Mouse (Mus musculus): ENCODE results near the gene Adcy9. TPM values are rescaled to one million over a fixed set of nuclear protein-coding genes. Genes with fewer than 3 reads are reported as not detected.
"Not testable (repeated sequence)": the region's sequence is repeated elsewhere in the genome, so short reads cannot be mapped to it uniquely, and the experiment has no call there.

Gene Adcy9
- polyA plus RNA-seq, 1 experiment from 2014 or later = 1.5 TPM

GRCm38 (mm10) chr16:4342579-4342978 is 77.7 kb downstream of the Adcy9 start:
- H3K4me1 ChIP-seq (ENCODE audit: control insufficient read depth, insufficient read depth, low read length) = no peaks in the 10 kb centered on the region
- H3K27ac ChIP-seq (ENCODE audit: low read length) = no peak overlapping the region
- H3K9me3 ChIP-seq (replicated peaks; ENCODE audit: control insufficient read depth, low read length) = no peaks in the 10 kb centered on the region
- H3K4me2 ChIP-seq (ENCODE audit: low read depth, low read length) = no peak overlapping the region
- 92% methylated on average over 7 of the region's 7 CpGs for WGBS
- no peak for ATAC-seq (ENCODE audit: insufficient read depth, low FRiP score)
- no peak overlapping the region for H3K9ac ChIP-seq (ENCODE audit: low read length)
- H3K36me3 ChIP-seq (ENCODE audit: control insufficient read depth, insufficient read depth, low read length) = no peaks in the 10 kb centered on the region
- no peaks in the 10 kb centered on the region for H3K27me3 ChIP-seq (ENCODE audit: control insufficient read depth, insufficient read depth, low read length)
- no peak overlapping the region for H3K4me3 ChIP-seq (replicated peaks; ENCODE audit: low read length)

GRCm38 (mm10) chr16:4341316-4342062 is 78.8 kb downstream of the Adcy9 start:
- Histone ChIP-seq H3K4me2 (ENCODE audit: low read depth, low read length) (no peak overlapping the region), H3K36me3 (ENCODE audit: control insufficient read depth, insufficient read depth, low read length) (no peaks in the 10 kb centered on the region), H3K4me3 (replicated peaks; ENCODE audit: low read length) (no peak overlapping the region), H3K27me3 (ENCODE audit: control insufficient read depth, insufficient read depth, low read length) (no peaks in the 10 kb centered on the region), H3K27ac (ENCODE audit: low read length) (no peak overlapping the region), H3K9me3 (replicated peaks; ENCODE audit: control insufficient read depth, low read length) (no peaks in the 10 kb centered on the region), H3K9ac (ENCODE audit: low read length) (no peak overlapping the region), H3K4me1 (ENCODE audit: control insufficient read depth, insufficient read depth, low read length) (no peaks in the 10 kb centered on the region)
- ATAC-seq (ENCODE audit: insufficient read depth, low FRiP score) = no peak
- 66% methylated on average over 14 of the region's 14 CpGs for WGBS

DNA sequence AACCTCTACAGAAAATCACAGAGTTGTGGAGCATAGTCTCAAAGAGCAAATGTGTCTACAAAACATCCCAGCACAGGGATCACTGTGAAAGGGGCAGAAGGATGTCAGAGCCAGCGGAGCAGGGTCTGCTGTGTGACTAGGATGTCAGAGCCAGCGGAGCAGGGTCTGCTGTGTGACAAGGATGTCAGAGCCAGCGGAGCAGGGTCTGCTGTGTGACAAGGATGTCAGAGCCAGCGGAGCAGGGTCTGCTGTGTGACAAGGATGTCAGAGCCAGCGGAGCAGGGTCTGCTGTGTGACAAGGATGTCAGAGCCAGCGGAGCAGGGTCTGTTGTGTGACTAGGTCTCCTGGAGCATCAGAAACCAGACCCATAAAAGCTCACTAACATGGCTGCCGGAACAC is 81.1 kb downstream of the Adcy9 start:
- H3K4me2 ChIP-seq (ENCODE audit: low read depth, low read length); H3K4me1 ChIP-seq (ENCODE audit: control insufficient read depth, insufficient read depth, low read length); H3K9ac ChIP-seq (ENCODE audit: low read length); H3K36me3 ChIP-seq (ENCODE audit: control insufficient read depth, insufficient read depth, low read length); ATAC-seq (ENCODE audit: insufficient read depth, low FRiP score); H3K27ac ChIP-seq (ENCODE audit: low read length); H3K27me3 ChIP-seq (ENCODE audit: control insufficient read depth, insufficient read depth, low read length); H3K9me3 ChIP-seq (replicated peaks; ENCODE audit: control insufficient read depth, low read length); H3K4me3 ChIP-seq (replicated peaks; ENCODE audit: low read length): not testable (repeated sequence)
- WGBS = 87% methylated on average over 6 of the region's 7 CpGs

- H3K9me3 ChIP-seq (replicated peaks; ENCODE audit: control insufficient read depth, low read length) = no peaks in the 10 kb centered on the region
- no peak overlapping the region for H3K4me2 ChIP-seq (ENCODE audit: low read depth, low read length)
- no peaks in the 10 kb centered on the region for H3K4me1 ChIP-seq (ENCODE audit: control insufficient read depth, insufficient read depth, low read length)
- ATAC-seq (ENCODE audit: insufficient read depth, low FRiP score) = no peak
- no peak overlapping the region for H3K4me3 ChIP-seq (replicated peaks; ENCODE audit: low read length)
- 60% methylated on average over 4 of the region's 4 CpGs for WGBS
- no peaks in the 10 kb centered on the region for H3K27me3 ChIP-seq (ENCODE audit: control insufficient read depth, insufficient read depth, low read length)
- H3K9ac ChIP-seq (ENCODE audit: low read length) = no peak overlapping the region
- H3K36me3 ChIP-seq (ENCODE audit: control insufficient read depth, insufficient read depth, low read length) = no peaks in the 10 kb centered on the region
- no peak overlapping the region for H3K27ac ChIP-seq (ENCODE audit: low read length)
Observed at GRCm38 (mm10) chr16:4337269-4337668, 83.0 kb downstream of the Adcy9 start.

DNA sequence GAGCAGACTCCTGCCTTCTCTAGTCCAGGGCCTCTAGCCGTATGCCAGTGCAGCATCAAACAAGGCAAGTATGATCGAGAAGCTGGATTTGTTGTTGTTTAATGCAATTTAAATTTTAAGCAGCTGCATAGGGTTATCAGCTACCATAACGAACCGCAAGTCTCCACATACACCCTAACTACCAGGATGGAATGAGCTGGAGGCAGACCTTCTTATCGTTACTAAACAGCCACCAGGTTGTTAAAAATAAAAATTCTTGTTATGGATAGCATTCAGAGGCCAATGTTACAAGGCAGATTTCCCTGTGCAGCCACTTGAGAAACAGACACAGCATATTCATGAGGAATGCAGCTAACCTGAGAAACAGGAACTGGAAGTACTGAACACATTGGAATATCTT is 86.5 kb downstream of the Adcy9 start:
- no peaks in the 10 kb centered on the region for H3K27me3 ChIP-seq (ENCODE audit: control insufficient read depth, insufficient read depth, low read length)
- H3K4me1 ChIP-seq (ENCODE audit: control insufficient read depth, insufficient read depth, low read length) = no peaks in the 10 kb centered on the region
- WGBS = 87% methylated on average over 5 of the region's 5 CpGs
- H3K27ac ChIP-seq (ENCODE audit: low read length) = no peak overlapping the region
- no peaks in the 10 kb centered on the region for H3K9me3 ChIP-seq (replicated peaks; ENCODE audit: control insufficient read depth, low read length)
- H3K4me2 ChIP-seq (ENCODE audit: low read depth, low read length) = no peak overlapping the region
- no peak for ATAC-seq (ENCODE audit: insufficient read depth, low FRiP score)
- H3K36me3 ChIP-seq (ENCODE audit: control insufficient read depth, insufficient read depth, low read length) = no peaks in the 10 kb centered on the region
- no peak overlapping the region for H3K9ac ChIP-seq (ENCODE audit: low read length)
- no peak overlapping the region for H3K4me3 ChIP-seq (replicated peaks; ENCODE audit: low read length)

- Histone ChIP-seq H3K27me3 (ENCODE audit: control insufficient read depth, insufficient read depth, low read length) (no peaks in the 10 kb centered on the region), H3K4me3 (replicated peaks; ENCODE audit: low read length) (no peak overlapping the region), H3K9me3 (replicated peaks; ENCODE audit: control insufficient read depth, low read length) (no peaks in the 10 kb centered on the region), H3K9ac (ENCODE audit: low read length) (no peak overlapping the region), H3K4me2 (ENCODE audit: low read depth, low read length) (no peak overlapping the region), H3K4me1 (ENCODE audit: control insufficient read depth, insufficient read depth, low read length) (no peaks in the 10 kb centered on the region), H3K36me3 (ENCODE audit: control insufficient read depth, insufficient read depth, low read length) (no peaks in the 10 kb centered on the region), H3K27ac (ENCODE audit: low read length) (no peak overlapping the region)
- ATAC-seq (ENCODE audit: insufficient read depth, low FRiP score) = no peak
- 86% methylated on average over 2 of the region's 2 CpGs for WGBS
Observed at GRCm38 (mm10) chr16:4333371-4333770, 86.9 kb downstream of the Adcy9 start.

DNA sequence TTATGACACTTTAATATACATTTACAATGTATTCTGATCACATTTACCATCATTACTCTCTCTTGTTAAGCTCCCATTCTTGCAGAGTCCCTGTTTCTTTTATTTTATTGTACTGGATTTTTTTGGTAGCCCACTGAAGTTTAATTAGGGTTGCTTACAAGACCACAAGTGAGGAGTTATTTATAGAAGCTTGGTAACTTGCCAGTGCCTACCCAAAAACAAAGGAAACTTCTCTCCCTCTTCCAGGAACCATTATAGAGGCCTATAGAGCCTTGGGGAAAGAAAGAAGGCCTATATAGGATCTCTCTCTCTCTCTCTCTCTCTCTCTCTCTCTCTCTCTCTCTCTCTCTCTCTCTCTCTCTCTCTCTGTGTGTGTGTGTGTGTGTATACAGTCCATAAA is 93.2 kb downstream of the Adcy9 start:
- Histone ChIP-seq H3K9ac (ENCODE audit: low read length) (no peak overlapping the region), H3K36me3 (ENCODE audit: control insufficient read depth, insufficient read depth, low read length) (no peaks in the 10 kb centered on the region), H3K27me3 (ENCODE audit: control insufficient read depth, insufficient read depth, low read length) (no peaks in the 10 kb centered on the region), H3K27ac (ENCODE audit: low read length) (no peak overlapping the region), H3K9me3 (replicated peaks; ENCODE audit: control insufficient read depth, low read length) (no peaks in the 10 kb centered on the region), H3K4me3 (replicated peaks; ENCODE audit: low read length) (no peak overlapping the region), H3K4me2 (ENCODE audit: low read depth, low read length) (no peak overlapping the region), H3K4me1 (ENCODE audit: control insufficient read depth, insufficient read depth, low read length) (no peaks in the 10 kb centered on the region)
- ATAC-seq (ENCODE audit: insufficient read depth, low FRiP score) = no peak

DNA sequence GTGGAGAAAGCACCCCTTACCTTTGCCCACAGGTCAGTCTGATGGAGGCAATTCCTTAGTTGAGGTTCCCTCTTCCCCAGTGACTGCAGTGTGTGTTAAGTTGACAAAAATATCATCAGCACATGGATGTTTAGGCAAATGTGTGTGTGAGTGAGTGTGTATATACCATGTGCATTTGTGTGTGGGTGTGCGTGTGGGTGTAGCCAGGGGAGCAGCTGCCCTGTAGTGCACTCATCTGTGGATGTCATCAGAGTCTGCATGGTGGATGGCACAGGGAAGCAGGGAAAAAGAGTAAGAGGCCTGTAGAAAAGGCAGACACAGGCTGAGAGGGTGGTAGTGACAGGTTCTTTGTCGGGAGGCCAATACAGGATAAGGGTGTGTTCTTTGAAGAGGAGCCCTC is 94.5 kb downstream of the Adcy9 start:
- Histone ChIP-seq H3K27ac (ENCODE audit: low read length) (no peak overlapping the region), H3K36me3 (ENCODE audit: control insufficient read depth, insufficient read depth, low read length) (no peaks in the 10 kb centered on the region), H3K4me3 (replicated peaks; ENCODE audit: low read length) (no peak overlapping the region), H3K4me2 (ENCODE audit: low read depth, low read length) (no peak overlapping the region), H3K27me3 (ENCODE audit: control insufficient read depth, insufficient read depth, low read length) (no peaks in the 10 kb centered on the region), H3K9me3 (replicated peaks; ENCODE audit: control insufficient read depth, low read length) (no peaks in the 10 kb centered on the region), H3K4me1 (ENCODE audit: control insufficient read depth, insufficient read depth, low read length) (no peaks in the 10 kb centered on the region), H3K9ac (ENCODE audit: low read length) (no peak overlapping the region)
- WGBS = 82% methylated on average over 2 of the region's 2 CpGs
- ATAC-seq (ENCODE audit: insufficient read depth, low FRiP score) = no peak

DNA sequence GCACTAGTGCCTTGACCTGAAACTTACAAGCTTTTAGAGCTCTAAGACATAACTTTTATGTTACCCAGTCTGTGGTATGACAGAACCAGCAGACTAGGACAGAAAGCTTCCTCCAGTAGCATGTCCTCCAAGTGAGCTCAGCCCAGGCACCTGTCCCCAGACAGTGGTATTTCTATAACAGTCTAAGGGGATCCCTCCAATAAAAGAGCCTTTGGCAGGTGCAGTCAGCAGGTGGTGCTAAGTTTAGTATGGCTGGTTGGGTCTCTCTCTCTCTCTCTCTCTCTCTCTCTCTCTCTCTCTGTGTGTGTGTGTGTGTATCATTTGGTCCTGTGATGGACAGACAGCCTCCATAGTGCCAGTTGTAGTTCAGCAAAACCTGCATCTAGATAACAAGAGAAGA is 95.3 kb downstream of the Adcy9 start:
- Histone ChIP-seq H3K4me1 (ENCODE audit: control insufficient read depth, insufficient read depth, low read length) (no peaks in the 10 kb centered on the region), H3K4me3 (replicated peaks; ENCODE audit: low read length) (no peak overlapping the region), H3K9ac (ENCODE audit: low read length) (no peak overlapping the region), H3K27me3 (ENCODE audit: control insufficient read depth, insufficient read depth, low read length) (no peaks in the 10 kb centered on the region), H3K27ac (ENCODE audit: low read length) (no peak overlapping the region), H3K9me3 (replicated peaks; ENCODE audit: control insufficient read depth, low read length) (no peaks in the 10 kb centered on the region), H3K4me2 (ENCODE audit: low read depth, low read length) (no peak overlapping the region), H3K36me3 (ENCODE audit: control insufficient read depth, insufficient read depth, low read length) (no peaks in the 10 kb centered on the region)
- ATAC-seq (ENCODE audit: insufficient read depth, low FRiP score) = no peak
